Mouse (Mus musculus): ENCODE measurements at regions not wholly inside any gene's neighbourhood (a gene's known extent, or its start where the extent isn't known, plus 50 kb on each side); places are given as distances from the start of the nearest gene placed in this dataset.

DNA sequence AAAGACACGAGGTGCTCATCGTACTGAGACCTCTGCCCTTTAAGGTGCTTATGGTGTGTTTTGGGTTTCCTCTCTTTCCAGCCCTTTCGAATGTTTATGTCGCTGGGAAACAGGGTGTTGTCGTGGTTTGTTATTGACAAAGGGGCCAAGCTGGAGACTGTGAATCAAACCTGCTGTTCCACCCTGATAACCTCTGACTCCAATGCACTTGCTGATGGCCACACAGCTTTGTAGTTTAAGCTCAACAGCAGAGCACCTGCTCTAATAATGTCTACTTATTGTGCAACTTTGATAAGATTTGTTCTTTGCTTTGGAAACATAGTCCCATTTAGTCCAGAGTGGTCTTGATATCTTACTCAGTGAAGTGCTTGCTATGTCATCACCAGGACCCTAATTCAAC lies 65.5 kb upstream of the Arid1b start:
- DNase-seq (ENCODE audit: low read depth, low spot score): no peak

DNA sequence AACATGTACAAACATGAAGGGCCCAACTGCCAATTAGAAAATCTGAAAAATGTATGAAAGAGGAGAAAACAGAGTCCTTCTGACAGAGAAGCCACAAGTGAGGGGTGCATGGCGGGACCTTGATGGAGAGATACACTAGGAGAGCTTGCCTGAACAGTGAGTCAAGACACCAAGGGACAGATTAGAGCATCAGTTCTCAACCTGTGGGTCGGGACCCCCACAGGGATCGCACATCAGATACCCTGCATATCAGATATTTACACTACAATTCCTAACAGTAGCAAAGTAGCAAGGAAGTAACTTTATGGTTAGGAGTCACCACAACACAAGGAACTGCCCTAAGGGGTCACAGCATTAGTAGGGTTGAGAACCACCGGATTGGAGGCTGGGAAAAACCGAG lies 58.9 kb upstream of the Arid1b start:
- no peak for DNase-seq (ENCODE audit: low read depth, low spot score)

DNA sequence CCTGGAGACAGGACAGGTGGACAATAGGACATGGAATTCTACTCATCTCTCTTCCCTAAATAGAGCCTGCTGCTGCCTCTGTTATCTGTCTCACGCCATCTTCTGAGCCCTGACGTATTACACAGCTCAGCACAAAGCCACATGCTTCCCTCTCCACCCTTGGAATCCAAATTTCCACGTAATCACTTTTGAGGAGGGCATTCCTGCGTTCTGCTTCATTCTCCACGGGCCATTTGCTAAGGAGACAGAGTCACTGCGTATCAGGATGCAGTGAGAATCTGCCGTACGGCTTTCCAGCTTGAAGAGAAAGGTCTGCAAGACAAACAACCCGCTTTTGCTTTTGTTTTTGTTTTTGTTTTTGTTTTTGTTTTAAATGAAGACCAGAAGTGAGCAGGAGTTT lies 53.5 kb upstream of the Arid1b start:
- no peak for DNase-seq (ENCODE audit: low read depth, low spot score)

DNA sequence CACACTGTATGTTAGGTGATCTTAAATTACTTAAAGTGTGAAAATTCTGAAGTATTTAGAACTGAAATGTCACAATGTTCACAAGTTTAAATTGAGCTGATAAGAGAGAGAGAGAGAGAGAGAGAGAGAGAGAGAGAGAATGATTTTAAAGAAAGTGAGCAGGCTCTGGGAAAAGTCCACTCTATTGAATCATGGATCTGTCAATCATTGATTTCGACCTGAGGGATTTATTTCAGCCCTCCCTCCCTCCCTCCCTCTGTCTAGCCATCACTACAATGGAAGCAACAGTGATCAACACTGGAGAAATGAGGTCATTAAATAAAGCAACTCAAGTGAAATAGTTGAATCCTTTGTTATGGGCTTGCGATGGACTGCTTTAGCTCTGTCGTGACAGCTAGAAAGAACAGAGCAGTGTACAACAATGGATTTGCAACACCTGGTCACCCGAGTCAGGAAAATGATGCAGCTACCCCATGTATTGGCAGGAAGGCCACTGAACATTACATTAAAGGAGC lies 52.8 kb upstream of the Arid1b start:
- DNase-seq (ENCODE audit: low read depth, low spot score): no peak

DNA sequence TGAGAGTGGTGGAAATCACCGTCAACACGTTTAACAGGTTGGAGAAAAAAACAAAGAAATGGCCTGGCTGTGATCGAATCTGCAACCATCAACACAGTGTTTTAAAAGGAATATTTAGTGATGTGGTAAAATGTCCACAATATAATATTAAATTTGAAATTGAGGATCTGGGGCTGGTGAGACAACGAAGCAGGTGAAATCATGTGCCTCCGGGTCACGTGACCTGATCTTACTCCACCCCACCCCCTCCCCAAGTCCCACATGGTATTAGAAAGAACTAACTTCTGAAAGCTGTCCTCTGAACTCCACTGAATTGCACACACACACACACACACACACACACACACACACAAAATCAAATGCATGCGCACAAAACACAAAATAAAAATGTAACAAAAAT lies 51.3 kb upstream of the Arid1b start:
- no peak for DNase-seq (ENCODE audit: low read depth, low spot score)
